Mouse (Mus musculus): ENCODE data around the gene Ptbp1.
A peak's percentile ranks its signal among the peaks of the same experiment; 100 is the strongest.

The Ptbp1 gene

DNA sequence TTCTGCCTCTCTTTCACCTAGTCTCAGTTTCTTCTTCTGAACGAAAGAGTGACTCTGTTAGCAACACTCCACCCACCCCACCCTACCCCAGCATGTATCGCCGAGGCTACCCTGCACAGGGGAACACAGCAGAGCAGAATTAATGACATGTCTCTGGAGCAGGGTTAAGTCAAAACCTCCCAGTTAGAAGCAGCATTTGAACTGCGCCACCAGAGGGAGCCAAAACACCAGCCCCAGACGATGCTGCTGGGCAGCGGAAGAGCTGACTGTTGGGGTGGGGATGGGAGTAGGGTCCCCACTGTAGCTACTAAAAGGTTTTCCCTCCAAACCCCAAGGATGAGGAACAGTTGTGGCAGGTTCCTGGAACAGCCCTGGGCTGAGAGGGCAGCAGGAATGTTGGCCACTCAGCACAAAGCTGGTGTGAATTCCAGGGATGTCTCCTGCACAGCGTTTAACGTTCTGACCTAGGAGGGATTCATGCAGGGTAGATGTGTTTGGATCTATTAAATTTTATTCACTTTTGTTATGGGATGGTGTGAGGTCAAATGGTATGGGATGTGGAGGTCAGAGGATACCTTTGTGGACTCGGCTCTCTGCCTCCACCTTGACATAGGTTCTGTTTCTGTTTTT, 19.3 kb upstream of the Ptbp1 start:
- peak; percentile 80 for DNase-seq (ENCODE audit: extremely low spot score)

DNA sequence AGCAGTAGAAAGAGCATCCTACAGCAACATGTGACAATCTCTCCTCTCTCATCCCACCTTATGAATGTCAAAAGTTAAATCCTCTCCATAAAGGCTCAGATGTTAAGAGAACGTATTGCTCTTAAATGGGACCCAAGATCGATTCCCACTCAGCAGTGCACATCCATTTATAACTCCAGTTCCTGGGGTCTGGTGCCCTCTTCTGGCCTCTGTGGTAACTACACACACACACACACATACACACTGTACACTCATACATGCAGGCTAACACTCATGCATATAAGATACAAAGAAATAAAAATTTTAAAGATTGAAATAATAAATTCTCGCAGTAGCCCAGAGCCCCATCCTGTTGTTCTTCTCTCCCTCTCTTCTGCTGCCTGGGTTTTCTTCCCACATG, 17.3 kb upstream of the Ptbp1 start:
- no peak for DNase-seq (ENCODE audit: extremely low spot score)

DNA sequence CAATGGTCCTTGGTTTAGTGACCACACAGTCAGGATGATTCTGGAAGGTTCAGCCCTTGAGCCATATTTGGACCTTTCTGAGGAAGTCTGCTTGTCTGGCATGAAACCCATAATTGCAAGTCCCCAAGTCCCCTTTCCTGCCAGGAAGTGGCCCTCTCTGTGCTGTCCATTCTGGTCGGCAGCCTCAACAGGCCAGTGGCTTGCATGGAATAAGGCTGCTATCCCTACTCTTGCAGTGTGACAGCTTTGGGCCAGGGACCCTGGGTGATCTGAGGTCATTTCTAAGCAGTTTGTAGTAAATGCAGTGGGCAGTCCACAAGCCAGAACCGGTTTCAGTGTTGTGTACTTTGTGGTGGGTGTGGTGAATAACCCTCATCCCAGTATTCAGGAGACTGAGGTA, 16.1 kb upstream of the Ptbp1 start:
- no peak for DNase-seq (ENCODE audit: extremely low spot score)

DNA sequence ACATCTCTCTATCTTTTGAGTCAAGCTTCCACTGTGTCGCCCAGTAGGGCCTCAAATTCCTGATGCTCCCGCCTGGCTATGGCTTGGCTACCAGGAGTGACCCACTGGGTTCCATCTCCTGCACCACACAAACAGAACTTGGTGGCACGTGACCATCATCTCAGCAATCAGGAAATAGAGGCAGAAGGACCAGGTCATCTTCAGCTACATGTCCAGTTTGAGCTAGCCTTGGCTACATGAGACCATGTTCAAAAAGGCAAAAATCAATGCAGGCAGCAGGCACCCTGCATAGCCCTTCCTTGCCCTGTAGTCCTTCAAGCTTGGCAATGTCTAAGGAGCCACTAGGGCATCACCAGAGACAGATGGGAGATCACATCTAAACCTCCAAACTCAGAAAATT, 14.1 kb upstream of the Ptbp1 start:
- no peak for DNase-seq (ENCODE audit: extremely low spot score)

DNA sequence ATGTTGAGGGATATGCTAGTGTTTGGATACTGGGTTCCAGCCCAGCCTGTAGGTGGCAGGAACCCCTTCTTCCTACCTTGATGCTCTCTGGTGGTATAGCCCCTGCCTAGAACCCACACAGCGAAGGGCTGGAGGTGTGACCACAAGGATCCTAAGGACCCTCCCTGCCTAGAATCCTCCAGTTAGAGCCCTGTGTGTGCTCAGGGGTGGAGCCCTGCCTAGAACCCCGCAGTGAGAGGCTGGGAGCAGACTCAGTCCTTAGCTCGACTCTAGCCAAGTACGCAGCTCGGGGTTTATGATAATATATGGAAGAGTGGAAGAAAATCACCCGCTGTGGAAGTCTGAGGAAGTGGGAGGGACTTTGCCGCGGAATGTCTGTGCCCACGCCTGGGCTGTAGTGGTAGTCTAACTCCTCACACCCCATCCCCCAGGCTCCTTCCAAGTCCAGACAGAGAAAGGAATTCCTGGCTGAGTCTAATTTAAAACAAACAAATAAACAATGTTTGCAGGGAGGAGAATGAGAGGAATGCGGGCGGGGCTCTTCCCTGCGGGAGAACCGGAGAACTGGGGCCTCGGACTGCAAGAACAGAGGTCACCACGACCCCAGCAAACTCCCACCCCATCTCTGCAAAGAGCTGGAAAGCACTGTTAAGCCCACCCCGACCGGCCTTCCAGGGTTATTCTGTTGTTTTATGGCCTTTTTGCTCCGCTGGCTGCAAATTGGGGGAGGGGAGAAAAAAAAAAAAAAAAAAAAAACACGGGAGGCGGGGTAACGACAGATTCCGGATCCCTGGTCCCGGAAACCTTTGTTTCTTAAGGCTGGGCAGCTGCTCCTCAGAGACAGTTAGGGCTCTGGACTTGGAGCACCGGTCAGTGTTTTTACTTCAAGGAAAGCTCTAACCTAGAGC, 13.3 kb upstream of the Ptbp1 start:
- peak; percentile 81 for DNase-seq (ENCODE audit: extremely low spot score)

DNA sequence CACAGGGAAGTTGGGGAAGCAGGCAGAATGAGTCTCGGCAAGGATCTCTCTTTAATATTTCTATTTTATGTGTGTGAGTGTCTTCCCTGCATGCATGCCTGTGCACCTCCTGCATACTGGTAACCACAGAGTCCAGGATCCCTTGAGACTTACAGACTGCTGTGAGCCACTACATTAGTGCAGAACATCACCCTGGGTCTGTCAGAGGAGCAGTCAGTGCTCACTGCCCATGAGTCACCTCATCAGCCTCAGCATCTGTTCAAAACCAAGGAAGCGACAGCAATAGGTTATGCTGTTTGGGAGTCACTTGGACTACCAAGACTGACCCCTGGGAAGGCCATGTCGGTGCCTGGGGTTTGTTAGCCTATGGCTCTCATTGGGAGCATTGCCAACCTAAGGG, 11.9 kb upstream of the Ptbp1 start:
- no peak for DNase-seq (ENCODE audit: extremely low spot score)

DNA sequence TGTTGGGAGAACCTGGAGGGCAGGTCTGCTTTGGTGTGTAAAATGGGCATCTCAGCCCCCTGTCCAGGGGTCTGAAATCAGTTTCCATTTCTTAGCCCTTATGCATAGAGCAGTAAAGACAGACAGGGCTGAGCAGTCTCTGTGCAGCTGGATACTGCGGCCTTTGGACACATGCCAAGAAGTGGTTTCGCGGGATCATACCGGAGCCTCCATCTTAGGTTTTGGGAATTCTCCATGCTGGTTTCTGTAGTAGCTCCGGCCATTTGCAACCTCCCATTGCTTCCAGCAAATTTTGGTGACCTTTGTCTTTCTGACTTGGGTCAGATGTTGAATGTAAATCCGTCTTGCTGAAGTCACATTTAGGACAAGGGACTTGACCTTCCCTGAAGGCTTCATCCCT, 10.8 kb upstream of the Ptbp1 start:
- no peak for DNase-seq (ENCODE audit: extremely low spot score)

DNA sequence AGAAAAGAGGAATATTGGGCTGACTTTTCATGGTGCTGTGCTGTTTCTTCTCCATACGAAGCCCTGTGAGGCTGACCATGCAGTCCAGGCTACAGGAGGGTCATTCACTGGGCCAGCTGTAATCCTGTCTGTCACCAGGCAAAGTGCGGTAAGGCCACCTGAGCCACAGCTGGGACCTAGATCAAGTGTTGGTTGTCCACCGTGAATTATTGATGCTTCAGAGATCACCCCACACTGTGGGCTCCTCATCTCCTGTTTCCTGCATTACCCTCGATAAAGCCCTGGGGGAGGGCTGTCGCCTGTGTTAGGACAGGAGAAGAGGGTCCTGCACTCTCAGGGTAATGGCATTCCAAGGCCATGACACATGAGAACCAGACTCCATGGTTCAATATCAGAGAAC, 7.7 kb upstream of the Ptbp1 start:
- no peak for DNase-seq (ENCODE audit: extremely low spot score)

DNA sequence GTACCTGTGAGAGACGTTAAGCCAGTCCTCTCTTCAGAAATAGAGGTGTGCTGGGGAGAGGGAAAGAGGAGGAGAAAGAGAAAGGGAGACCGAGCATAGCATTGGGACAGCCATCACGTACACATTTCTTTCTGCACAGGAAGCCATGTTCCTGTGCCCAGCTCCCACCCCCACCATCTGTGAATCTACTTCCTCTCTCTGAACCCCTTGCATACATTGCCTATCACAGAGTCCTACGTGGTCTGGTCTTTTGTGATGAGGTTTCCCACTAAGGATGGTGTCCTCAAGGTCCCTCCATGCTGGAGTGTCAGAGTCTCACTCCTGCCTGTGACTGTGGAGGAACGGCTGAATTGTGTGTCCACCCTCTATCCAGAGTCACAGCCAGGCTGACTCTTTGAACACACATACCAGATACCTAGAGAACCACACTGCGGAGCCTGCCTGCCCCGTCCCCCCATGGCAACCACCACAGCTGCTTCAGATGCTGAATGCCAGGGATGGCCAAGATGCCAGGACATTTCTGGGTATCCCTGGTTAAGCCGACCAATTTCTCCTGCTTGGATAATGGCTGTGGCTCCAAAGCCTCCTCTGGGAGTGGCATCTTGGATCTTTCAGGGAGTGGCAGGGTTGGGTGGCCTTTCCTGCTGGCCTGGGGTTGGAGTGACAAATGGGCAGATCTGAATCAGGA, 4.1 kb upstream of the Ptbp1 start:
- DNase-seq (ENCODE audit: extremely low spot score) = no peak

DNA sequence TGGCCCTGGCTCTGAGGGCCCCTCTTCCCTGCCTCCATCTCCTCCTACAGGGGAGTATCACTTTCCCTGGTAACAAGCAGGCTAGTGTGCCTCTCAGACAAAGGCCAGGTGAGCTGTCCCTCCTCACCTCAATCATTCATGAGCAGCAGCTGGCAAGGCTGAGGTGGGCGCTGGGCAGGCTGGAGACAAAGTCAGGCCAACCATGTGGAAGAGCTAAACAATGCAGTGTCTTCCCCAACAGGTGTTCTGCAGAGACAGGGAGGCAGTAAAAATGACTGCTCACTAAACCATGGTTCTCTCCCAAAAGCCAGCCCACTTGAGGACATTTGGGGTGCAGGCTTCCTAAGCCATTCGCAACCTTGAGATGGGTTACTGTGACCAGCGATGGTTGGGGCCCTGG, 2.6 kb upstream of the Ptbp1 start:
- no peak for DNase-seq (ENCODE audit: extremely low spot score)

DNA sequence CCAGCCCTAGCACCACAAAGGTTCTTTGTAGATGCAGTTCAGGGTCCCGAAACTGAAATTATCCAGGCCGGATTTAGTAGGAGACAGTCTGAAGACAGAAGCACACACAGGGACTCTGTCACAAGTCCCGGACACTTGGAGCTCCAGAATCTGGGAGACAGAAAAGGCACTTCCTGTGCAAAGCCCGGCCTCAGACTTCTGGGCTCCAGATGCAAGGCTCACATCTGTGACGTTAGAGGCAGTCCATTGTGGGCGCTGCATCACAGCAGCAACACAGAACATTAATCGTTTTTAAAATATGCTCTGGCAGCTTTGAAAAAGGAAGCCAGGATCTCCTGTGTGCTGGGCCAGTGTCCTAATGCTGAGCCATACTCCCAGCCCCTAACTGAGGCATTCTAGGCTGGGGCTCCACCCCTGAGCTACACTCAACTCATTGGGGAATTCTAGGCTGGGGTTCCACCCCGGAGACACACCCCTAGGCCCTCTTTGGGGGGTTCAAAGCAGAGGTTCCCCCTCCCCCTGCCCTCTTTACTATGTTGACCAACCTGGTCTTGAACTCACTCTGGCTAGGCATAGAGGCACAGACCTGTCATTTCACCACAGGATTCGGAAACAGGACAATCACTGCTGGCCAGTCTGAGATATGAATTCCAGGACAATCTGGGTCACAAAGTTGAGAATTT, 2.0 kb upstream of the Ptbp1 start:
- DNase-seq (ENCODE audit: extremely low spot score) = no peak

DNA sequence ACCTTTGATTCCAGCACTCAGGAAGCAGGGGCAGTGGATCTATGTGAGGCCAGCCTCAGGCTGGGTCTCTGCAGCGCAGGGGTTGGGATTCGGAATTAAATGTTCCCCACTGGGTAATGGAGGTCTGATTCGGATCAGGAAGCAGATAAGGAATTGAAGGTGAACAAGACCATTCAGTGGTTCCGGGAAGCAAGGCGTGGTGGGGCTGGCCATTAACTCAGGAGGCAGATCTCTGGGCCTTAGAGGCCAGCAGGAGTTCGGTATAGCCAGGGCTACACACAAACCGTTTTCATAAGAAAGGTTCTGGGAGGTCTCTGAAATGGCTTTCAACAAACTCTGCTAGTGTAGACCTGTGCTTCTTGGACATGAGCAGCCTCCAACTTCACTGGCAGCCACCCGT, 1.4 kb upstream of the Ptbp1 start:
- no peak for DNase-seq (ENCODE audit: extremely low spot score)

DNA sequence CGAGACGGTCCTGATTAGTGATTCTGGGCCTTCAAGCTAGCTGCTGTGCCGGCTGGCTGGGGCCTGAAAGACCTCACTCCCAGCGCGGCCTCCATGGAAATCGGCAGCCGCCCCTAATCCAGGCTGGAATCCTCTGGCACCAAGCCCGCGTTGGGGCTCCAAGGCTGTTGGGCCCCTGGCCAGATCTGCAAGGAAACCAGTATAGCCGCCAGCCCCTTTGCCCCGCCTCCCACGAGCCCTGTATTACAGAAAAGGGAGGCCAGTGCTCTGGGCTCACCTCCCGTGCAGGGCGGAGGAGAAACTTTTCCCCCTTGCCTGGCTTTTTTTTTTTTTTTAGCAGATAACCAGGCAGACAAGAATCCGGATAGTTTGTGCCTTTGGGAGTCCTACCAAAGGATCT, 835 bp upstream of the Ptbp1 start:
- DNase-seq (ENCODE audit: extremely low spot score) = peak; percentile 83

DNA sequence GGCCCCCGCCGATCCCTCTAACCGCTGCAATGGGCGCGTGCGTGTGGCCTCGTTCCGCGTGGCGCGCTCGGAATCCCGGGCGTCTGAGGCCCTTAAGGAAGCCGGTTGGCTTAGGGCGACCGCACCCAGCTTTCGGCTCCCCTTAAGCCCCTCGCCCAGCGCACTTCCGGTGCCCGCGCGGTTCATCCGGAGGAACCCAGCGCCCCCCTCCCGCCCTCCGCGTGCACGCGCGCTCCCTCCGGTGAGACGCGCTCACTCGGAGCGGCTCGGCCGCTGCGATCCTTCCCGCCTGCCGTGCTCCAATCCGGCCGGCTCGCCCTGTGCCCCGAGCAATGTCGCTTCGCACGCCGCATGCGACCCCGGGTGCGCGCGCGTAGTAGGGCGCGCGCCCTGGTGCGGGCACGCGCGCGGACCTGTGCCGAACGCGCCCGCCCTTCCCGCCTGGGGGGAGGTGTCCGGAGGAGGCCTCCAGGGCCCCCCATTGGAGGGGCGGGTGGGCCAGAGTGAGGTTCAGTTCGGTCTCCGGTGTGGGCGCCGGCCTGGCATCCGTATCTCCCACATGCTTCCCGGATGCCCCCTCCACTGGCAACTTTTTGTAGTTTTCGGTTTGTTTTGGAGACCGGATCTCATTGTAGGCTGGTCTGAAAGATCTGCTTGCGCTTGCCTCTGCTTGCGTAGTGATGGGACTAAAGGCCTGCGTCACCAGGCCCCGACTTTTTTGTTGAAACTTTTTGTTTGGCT, 744 bp downstream of the Ptbp1 start:
- DNase-seq (ENCODE audit: extremely low spot score) = peak; percentile 83

DNA sequence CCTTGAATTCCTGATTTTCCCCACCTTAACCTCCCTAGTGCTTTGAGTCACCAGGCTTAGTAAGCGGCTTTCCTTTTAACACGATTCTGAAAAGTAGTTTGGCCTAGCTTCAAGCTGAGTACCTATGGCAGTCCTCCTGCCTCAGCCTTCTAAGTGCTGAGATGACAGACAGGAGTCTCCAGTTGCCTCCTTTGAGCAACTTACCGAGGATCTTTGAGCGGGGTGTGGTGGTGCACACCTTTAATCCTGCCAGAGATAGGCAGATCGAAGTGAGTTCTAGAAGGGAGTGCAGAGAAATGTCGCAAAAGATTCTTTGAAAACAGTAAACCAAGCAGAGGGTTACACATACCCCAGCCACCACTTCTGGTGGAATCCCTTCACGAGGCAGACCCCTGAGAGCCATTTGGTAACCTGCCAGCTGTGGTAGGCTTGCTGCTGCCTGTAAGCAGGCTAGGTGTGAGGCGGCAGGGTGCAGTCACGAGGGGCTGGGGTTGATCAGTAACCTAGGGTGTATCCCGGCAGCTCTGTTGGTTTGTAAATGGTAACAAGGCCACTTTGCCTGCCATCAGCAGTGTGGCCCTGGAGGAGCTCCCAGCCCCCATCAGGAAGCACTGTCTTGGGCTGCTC, 1.4 kb downstream of the Ptbp1 start:
- DNase-seq (ENCODE audit: extremely low spot score) = no peak

DNA sequence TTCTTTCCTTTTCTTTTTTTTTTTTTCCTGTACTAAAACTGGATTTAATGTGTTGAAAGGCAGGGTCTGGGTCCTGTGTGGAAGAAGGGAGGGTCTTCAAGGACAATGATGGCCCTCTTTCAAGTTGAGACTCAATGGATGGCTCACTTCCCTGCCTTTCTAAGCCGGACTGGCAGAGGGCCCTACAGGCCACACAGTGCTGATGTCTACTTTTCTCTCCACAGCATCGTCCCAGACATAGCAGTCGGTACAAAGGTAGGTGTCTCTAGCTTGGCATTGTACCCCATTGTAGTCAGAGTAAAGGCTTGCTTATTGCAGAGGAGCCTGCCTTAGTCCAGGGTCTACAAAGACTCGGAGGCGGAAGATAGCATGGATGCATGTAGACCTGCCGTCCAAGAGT, 2.1 kb downstream of the Ptbp1 start:
- no peak for DNase-seq (ENCODE audit: extremely low spot score)

DNA sequence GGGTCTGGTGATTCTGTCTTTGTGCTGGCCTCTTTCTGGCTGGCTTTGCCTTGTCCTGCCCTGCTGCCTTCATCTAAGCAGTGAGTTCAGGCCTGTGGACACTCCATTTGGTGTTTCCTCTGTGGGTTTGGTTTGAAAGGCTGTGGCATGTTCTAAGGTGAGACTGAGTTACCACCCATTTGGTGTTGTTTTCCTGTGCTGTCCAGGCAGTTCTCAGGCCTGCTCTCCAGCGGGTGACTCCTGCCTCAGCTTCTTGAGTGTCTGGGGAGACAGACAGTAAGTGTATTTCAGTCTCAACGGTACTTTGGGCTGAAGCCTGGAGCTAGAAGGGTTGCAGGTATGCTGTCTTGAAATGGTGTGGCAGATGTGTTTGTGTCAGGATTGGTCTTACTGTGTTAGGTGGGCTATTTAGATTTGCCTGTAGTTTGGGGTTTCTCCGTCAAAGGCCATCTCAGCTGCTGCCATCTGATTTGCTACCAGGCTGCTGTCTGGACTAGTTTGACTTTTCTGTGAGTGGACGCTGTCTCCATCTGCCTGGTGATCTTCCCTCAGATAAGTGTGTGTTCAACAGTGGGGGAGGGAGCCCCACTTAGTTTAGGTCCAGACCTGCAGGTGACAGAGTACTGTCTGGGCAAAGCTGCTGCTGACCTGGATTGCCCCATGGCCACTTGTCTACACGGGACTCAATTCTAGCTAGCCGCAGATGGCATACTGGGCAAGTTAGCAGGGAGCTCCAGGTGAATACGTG, 2.7 kb downstream of the Ptbp1 start:
- DNase-seq (ENCODE audit: extremely low spot score) = no peak

DNA sequence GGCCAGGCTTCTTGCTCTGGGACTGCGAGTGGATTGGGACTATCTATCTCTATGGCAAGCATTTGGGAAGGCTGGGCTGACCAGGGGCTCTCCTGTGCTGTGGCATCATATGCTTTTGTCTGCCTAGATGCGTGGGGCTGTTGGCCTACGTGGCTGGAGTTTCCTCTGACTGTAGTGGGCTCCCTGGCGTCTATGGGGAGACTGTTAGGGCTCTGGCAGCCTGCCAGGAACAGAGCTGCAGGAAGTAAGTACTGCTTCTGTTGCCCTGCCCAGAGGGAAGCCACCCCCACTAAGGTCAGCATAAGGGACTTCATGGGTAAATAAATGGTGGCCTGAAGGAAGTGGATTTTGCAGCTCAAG, 3.2 kb downstream of the Ptbp1 start:
- DNase-seq (ENCODE audit: extremely low spot score) = no peak

DNA sequence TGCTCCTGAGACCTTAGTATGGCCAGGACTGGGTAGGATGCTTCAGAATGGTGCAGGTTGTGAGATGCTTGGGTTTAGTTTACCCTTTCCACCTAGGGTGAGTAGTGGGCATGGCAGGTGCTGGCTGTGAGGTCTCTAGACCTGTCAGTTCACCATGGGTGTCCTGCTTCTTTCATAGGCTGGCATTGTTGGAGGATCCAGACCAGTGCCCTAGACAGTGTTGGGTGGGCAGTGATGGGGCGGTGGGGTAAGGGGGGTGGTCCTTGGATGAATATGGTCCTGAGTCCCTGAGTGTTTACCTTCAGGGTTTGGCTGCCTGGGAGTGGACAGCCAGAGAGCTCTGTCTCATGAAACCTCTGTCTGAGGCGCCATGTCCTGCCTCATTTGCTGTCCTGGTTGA, 3.7 kb downstream of the Ptbp1 start:
- no peak for DNase-seq (ENCODE audit: extremely low spot score)

DNA sequence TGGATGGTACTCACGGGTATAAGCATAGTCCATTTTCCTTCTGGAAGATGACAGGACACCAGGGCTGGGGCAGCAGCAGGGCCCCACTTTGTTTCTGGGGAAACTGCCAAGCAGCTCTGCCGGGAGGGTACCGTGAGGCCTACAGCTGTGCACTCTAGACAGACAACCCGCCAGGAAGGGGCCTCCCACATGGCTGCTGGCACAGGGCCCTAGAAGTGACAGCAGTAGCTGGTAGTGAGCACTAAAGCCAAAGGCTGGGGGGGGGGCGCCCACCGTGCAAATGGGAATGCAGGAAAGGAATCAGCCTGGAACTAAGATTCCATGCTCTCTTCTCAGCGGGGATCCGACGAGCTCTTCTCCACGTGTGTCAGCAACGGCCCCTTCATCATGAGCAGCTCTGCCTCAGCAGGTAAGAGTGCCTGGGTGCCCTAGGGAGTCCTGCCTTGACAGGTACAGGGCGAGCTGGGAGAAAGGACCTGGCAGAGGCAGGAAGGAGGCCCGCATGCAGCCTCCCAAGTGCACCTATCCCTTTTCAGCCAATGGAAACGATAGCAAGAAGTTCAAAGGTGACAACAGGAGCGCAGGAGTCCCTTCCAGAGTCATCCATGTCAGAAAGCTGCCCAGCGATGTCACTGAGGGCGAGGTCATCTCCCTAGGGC, 4.3 kb downstream of the Ptbp1 start:
- no peak for DNase-seq (ENCODE audit: extremely low spot score)
